Mouse (Mus musculus): ENCODE data around the gene Scd2. TPM values are rescaled to one million over a fixed set of nuclear protein-coding genes. Genes with fewer than 3 reads are reported as not detected.
"Not testable (repeated sequence)": the region's sequence is repeated elsewhere in the genome, so short reads cannot be mapped to it uniquely, and the experiment has no call there.

Gene Scd2
- polyA plus RNA-seq, 1 experiment from 2014 or later = 29.5 TPM

- Histone ChIP-seq H3K9me3 (ENCODE audit: control insufficient read depth, low read length) (no peaks in the 10 kb centered on the region), H3K9ac (ENCODE audit: low read length) (no peak overlapping the region), H3K4me3 (ENCODE audit: low read depth, low read length) (no peak overlapping the region), H3K27ac (replicated peaks) (no peak overlapping the region), H3K36me3 (ENCODE audit: control insufficient read depth, insufficient read depth, low read length) (no peaks in the 10 kb centered on the region), H3K4me2 (replicated peaks; ENCODE audit: low read depth) (no peak overlapping the region), H3K27me3 (ENCODE audit: control insufficient read depth, insufficient read depth, low read length) (no peaks in the 10 kb centered on the region), H3K4me1 (replicated peaks; ENCODE audit: control insufficient read depth, insufficient read depth) (0 out of 2 replicates have a peak, but pooled peaks cover 6% of the 10 kb centered on the region)
- 44% methylated on average over 5 of the region's 5 CpGs for WGBS
- no peak for DNase-seq (ENCODE audit: low spot score)
- TF ChIP-seq CTCF (IDR thresholded peaks at IDR 0.05; ENCODE audit: low read depth) = no peak
- ATAC-seq (ENCODE audit: low FRiP score, low TSS enrichment) = no peak
These were observed 16.6 kb upstream of the Scd2 start for GRCm38 (mm10) chr19:44276861-44277260.

- H3K36me3 ChIP-seq (ENCODE audit: control insufficient read depth, insufficient read depth, low read length) = no peaks in the 10 kb centered on the region
- no peaks in the 10 kb centered on the region for H3K27me3 ChIP-seq (ENCODE audit: control insufficient read depth, insufficient read depth, low read length)
- H3K9ac ChIP-seq (ENCODE audit: low read length) = no peak overlapping the region
- no peak for ATAC-seq (ENCODE audit: low FRiP score, low TSS enrichment)
- no peak overlapping the region for H3K27ac ChIP-seq (replicated peaks)
- peaks cover 12% of the 10 kb centered on the region for H3K4me1 ChIP-seq (replicated peaks; ENCODE audit: control insufficient read depth, insufficient read depth)
- H3K4me3 ChIP-seq (ENCODE audit: low read depth, low read length) = no peak overlapping the region
- no peaks in the 10 kb centered on the region for H3K9me3 ChIP-seq (ENCODE audit: control insufficient read depth, low read length)
- no peak for DNase-seq (ENCODE audit: low spot score)
- H3K4me2 ChIP-seq (replicated peaks; ENCODE audit: low read depth) = no peak overlapping the region
- TF ChIP-seq EP300 (optimal IDR thresholded peaks at IDR 0.05) (no peak), CTCF (IDR thresholded peaks at IDR 0.05; ENCODE audit: low read depth) (no peak)
- WGBS = 80% methylated on average over 8 of the region's 8 CpGs
These were observed 15.5 kb upstream of the Scd2 start for GRCm38 (mm10) chr19:44277931-44278330.

- peak; percentile 40 for ATAC-seq (ENCODE audit: low FRiP score, low TSS enrichment)
- Histone ChIP-seq H3K36me3 (ENCODE audit: control insufficient read depth, insufficient read depth, low read length) (no peaks in the 10 kb centered on the region), H3K27ac (replicated peaks) (peak overlapping the region; percentile 89), H3K4me2 (replicated peaks; ENCODE audit: low read depth) (no peak overlapping the region; the same call in 1 of the 2 replicates), H3K4me3 (ENCODE audit: low read depth, low read length) (no peak overlapping the region), H3K9ac (ENCODE audit: low read length) (no peak overlapping the region), H3K4me1 (replicated peaks; ENCODE audit: control insufficient read depth, insufficient read depth) (peaks cover 18% of the 10 kb centered on the region), H3K27me3 (ENCODE audit: control insufficient read depth, insufficient read depth, low read length) (no peaks in the 10 kb centered on the region), H3K9me3 (ENCODE audit: control insufficient read depth, low read length) (no peaks in the 10 kb centered on the region)
- TF ChIP-seq CTCF (IDR thresholded peaks at IDR 0.05; ENCODE audit: low read depth) = no peak
- 8% methylated on average over 6 of the region's 6 CpGs for WGBS
- DNase-seq (ENCODE audit: low spot score) = peak; percentile 78
These were observed 12.7 kb upstream of the Scd2 start for GRCm38 (mm10) chr19:44280755-44281154.

- Histone ChIP-seq H3K27ac (replicated peaks) (peak overlapping the region; percentile 80), H3K4me1 (replicated peaks; ENCODE audit: control insufficient read depth, insufficient read depth) (peaks cover 17% of the 10 kb centered on the region)
- not testable (repeated sequence) for DNase-seq (ENCODE audit: low spot score); H3K4me2 ChIP-seq (replicated peaks; ENCODE audit: low read depth); H3K4me3 ChIP-seq (ENCODE audit: low read depth, low read length); ATAC-seq (ENCODE audit: low FRiP score, low TSS enrichment); H3K9me3 ChIP-seq (ENCODE audit: control insufficient read depth, low read length); H3K36me3 ChIP-seq (ENCODE audit: control insufficient read depth, insufficient read depth, low read length); H3K27me3 ChIP-seq (ENCODE audit: control insufficient read depth, insufficient read depth, low read length); H3K9ac ChIP-seq (ENCODE audit: low read length)
- 26% methylated on average over 1 of the region's 1 CpGs for WGBS
These were observed 11.5 kb upstream of the Scd2 start for GRCm38 (mm10) chr19:44281825-44282447.

- ATAC-seq (ENCODE audit: low FRiP score, low TSS enrichment) = no peak
- DNase-seq (ENCODE audit: low spot score) = no peak
- WGBS = 32% methylated on average over 9 of the region's 9 CpGs
- Histone ChIP-seq H3K9ac (ENCODE audit: low read length) (no peak overlapping the region), H3K4me3 (ENCODE audit: low read depth, low read length) (no peak overlapping the region), H3K27me3 (ENCODE audit: control insufficient read depth, insufficient read depth, low read length) (no peaks in the 10 kb centered on the region), H3K4me1 (replicated peaks; ENCODE audit: control insufficient read depth, insufficient read depth) (peaks cover 17% of the 10 kb centered on the region), H3K27ac (replicated peaks) (peak overlapping the region; percentile 80), H3K9me3 (ENCODE audit: control insufficient read depth, low read length) (no peaks in the 10 kb centered on the region), H3K36me3 (ENCODE audit: control insufficient read depth, insufficient read depth, low read length) (no peaks in the 10 kb centered on the region), H3K4me2 (replicated peaks; ENCODE audit: low read depth) (no peak overlapping the region)
- TF ChIP-seq EP300 (optimal IDR thresholded peaks at IDR 0.05) = no peak
These were observed 10.8 kb upstream of the Scd2 start for GRCm38 (mm10) chr19:44282534-44283156.

- Histone ChIP-seq H3K27me3 (ENCODE audit: control insufficient read depth, insufficient read depth, low read length) (no peaks in the 10 kb centered on the region), H3K36me3 (ENCODE audit: control insufficient read depth, insufficient read depth, low read length) (no peaks in the 10 kb centered on the region), H3K4me3 (ENCODE audit: low read depth, low read length) (peak overlapping the region; percentile 44), H3K9ac (ENCODE audit: low read length) (peak overlapping the region; percentile 31), H3K4me1 (replicated peaks; ENCODE audit: control insufficient read depth, insufficient read depth) (peaks cover 17% of the 10 kb centered on the region), H3K27ac (replicated peaks) (peak overlapping the region; percentile 93), H3K9me3 (ENCODE audit: control insufficient read depth, low read length) (no peaks in the 10 kb centered on the region), H3K4me2 (replicated peaks; ENCODE audit: low read depth) (peak overlapping the region; percentile 91)
- no peak for ATAC-seq (ENCODE audit: low FRiP score, low TSS enrichment)
- WGBS = 30% methylated on average over 15 of the region's 15 CpGs
- DNase-seq (ENCODE audit: low spot score) = no peak
- TF ChIP-seq CTCF (IDR thresholded peaks at IDR 0.05; ENCODE audit: low read depth) = no peak
- no peak for TF ChIP-seq EP300 (optimal IDR thresholded peaks at IDR 0.05)
These were observed 10.1 kb upstream of the Scd2 start for GRCm38 (mm10) chr19:44283157-44284024.
